ENCODE assay signal across 20 mouse cellular contexts in genomic region chr7:127112251-127112841, GRCm38 (mm10). TPM values are rescaled to one million over a fixed set of nuclear protein-coding genes. Genes with fewer than 3 reads are reported as not detected.
A peak's percentile ranks its signal among the peaks of the same experiment; 100 is the strongest.
DNase-seq lines count a peak whose midpoint lies in the region; ATAC-seq and TF ChIP-seq lines count a peak whose summit lies in the region.
"Had no signal": no experiment of that assay in that cellular context is flagged by ENCODE, and none has a peak within 500 bp of the region (broad histone marks: within the 10 kb centered on the region; RNA-seq: fewer than 3 reads in every experiment).

No protein-coding gene starts in this region.

- no peaks in the 10 kb centered on the region for H3K79me2 ChIP-seq in MEL (ENCODE audit: control insufficient read depth, insufficient read depth, low read length, poor library complexity)

- no peak overlapping the region for H3K4me2 ChIP-seq in hindbrain, embryonic 14.5 days (replicated peaks)
- H3K4me2 ChIP-seq: embryonic facial prominence, embryonic 13.5 days; heart, embryonic 15.5 days; midbrain, embryonic 13.5 days had no signal

- H3K9me3 ChIP-seq in MEL (replicated peaks; ENCODE audit: insufficient read depth, low read length), result no peaks in the 10 kb centered on the region
- H3K9me3 ChIP-seq in hindbrain, embryonic 14.5 days (ENCODE audit: control insufficient read depth, low read length), result no peaks in the 10 kb centered on the region
- H3K9me3 ChIP-seq: embryonic facial prominence, embryonic 13.5 days; heart, embryonic 15.5 days; midbrain, embryonic 13.5 days had no signal

- H3K4me1 ChIP-seq in spleen, adult 2 months (ENCODE audit: control insufficient read depth, insufficient read depth, insufficient read length), result peaks cover 23% of the 10 kb centered on the region; the same call in 1 of the 2 replicates
- peaks cover 2 to 23% of the 10 kb centered on the region in 2 experiments; a peak in 3 of 4 replicates for H3K4me1 ChIP-seq in MEL (ENCODE audit: control insufficient read depth in 1 of 2, insufficient read depth in 2 of 2, low read length in 2 of 2)
- no peaks in the 10 kb centered on the region for H3K4me1 ChIP-seq in hindbrain, embryonic 14.5 days (replicated peaks; ENCODE audit: control insufficient read depth, insufficient read depth, low read length)

- ATAC-seq in hindbrain, embryonic 14.5 days (ENCODE audit: low FRiP score), result no peak
- ATAC-seq: intestine, embryonic 16.5 days; midbrain, embryonic 13.5 days had no signal

- 0 out of 2 replicates have a peak overlapping the region, but pooled peaks have one; percentile 18 for H3K27ac ChIP-seq in layer of hippocampus, adult 2 months
- peak overlapping the region; percentile 71 for H3K27ac ChIP-seq in spleen, adult 2 months (ENCODE audit: insufficient read depth, low read length)
- peak overlapping the region; percentile 56 for H3K27ac ChIP-seq in MEL (ENCODE audit: control insufficient read depth, low read depth, low read length)
- H3K27ac ChIP-seq in hindbrain, embryonic 14.5 days, result no peak overlapping the region
- H3K27ac ChIP-seq: embryonic facial prominence, embryonic 13.5 days; heart, embryonic 15.5 days; liver, embryonic 14.5 days; macrophage; midbrain, embryonic 13.5 days had no signal

- TF ChIP-seq CTCF in layer of hippocampus, adult 2 months (conservative IDR thresholded peaks at IDR 0.05), result no peak
- no peak for TF ChIP-seq CTCF in spleen, adult 2 months (IDR thresholded peaks at IDR 0.05; ENCODE audit: extremely low read depth, insufficient read depth, insufficient read length, insufficient replicate concordance)
- TF ChIP-seq CTCF in MEL (IDR thresholded peaks at IDR 0.05 in 2 of 3, conservative IDR thresholded peaks at IDR 0.05 in 1 of 3; ENCODE audit: control insufficient read depth in 1 of 3, insufficient read depth in 1 of 3, low read depth in 2 of 3, low read length in 3 of 3, poor library complexity in 1 of 3, severe bottlenecking in 1 of 3), result no peak

- no peak for TF ChIP-seq POLR2A in spleen, adult 2 months (IDR thresholded peaks at IDR 0.05; ENCODE audit: low read depth, low read length)
- TF ChIP-seq POLR2A in MEL (IDR thresholded peaks at IDR 0.05; ENCODE audit: control insufficient read depth in 1 of 2, insufficient read depth in 1 of 2, low read depth in 1 of 2, low read length in 2 of 2, poor library complexity in 1 of 2), result no peak

- TF ChIP-seq RAD21 in MEL (IDR thresholded peaks at IDR 0.05; ENCODE audit: low read depth, low read length), result no peak

- no peak for TF ChIP-seq EP300 in MEL (IDR thresholded peaks at IDR 0.05; ENCODE audit: low read depth in 1 of 2, low read length in 2 of 2)

- H3K4me3 ChIP-seq in layer of hippocampus, adult 2 months, result no peak overlapping the region
- no peak overlapping the region for H3K4me3 ChIP-seq in spleen, adult 2 months (ENCODE audit: extremely low read depth, insufficient read depth, insufficient read length)
- H3K4me3 ChIP-seq in MEL (ENCODE audit: control insufficient read depth in 1 of 2, insufficient read depth in 1 of 2, low read depth in 2 of 2, low read length in 2 of 2), result no peak overlapping the region
- H3K4me3 ChIP-seq in hindbrain, embryonic 14.5 days (replicated peaks; ENCODE audit: low read length), result no peak overlapping the region
- H3K4me3 ChIP-seq: embryonic facial prominence, embryonic 13.5 days; heart, embryonic 15.5 days; midbrain, embryonic 13.5 days; myocyte had no signal

- no peak overlapping the region for H3K9ac ChIP-seq in MEL (ENCODE audit: control insufficient read depth, low read depth, low read length, poor library complexity, severe bottlenecking)
- H3K9ac ChIP-seq in hindbrain, embryonic 14.5 days, result no peak overlapping the region
- H3K9ac ChIP-seq: embryonic facial prominence, embryonic 13.5 days; heart, embryonic 15.5 days; liver, embryonic 14.5 days; midbrain, embryonic 13.5 days had no signal

- WGBS in spleen, adult 2 months, result 57% methylated on average over 12 of the region's 12 CpGs
- 86% methylated on average over 12 of the region's 12 CpGs for WGBS in hindbrain, embryonic 14.5 days

- DNase-seq in layer of hippocampus, adult 2 months (ENCODE audit: low spot score in 2 of 2), result no peak
- DNase-seq in layer of hippocampus, adult 11-12 months (ENCODE audit: low spot score), result no peak
- no peak for DNase-seq in spleen, adult 2 months (ENCODE audit: low read depth in 1 of 2, low spot score in 2 of 2)
- no peak for DNase-seq in spleen, postnatal 10 days (ENCODE audit: low spot score in 2 of 2)
- DNase-seq in MEL (ENCODE audit: low read depth, low spot score), result peak; percentile 57
- DNase-seq in natural killer cell, adult 2 months (ENCODE audit: low spot score in 2 of 2), result peak; percentile 49 to 66
- DNase-seq in lung, postnatal 10 days, result no peak
- no peak for DNase-seq in hindbrain, embryonic 14.5 days (ENCODE audit: low spot score)

- no peaks in the 10 kb centered on the region for H3K36me3 ChIP-seq in spleen, adult 2 months (ENCODE audit: control insufficient read depth, insufficient read depth, low read length)
- peaks cover 0 to 17% of the 10 kb centered on the region in 2 experiments; a peak in 2 of 4 replicates for H3K36me3 ChIP-seq in MEL (ENCODE audit: control insufficient read depth in 1 of 2, insufficient read depth in 2 of 2, low read length in 2 of 2)
- no peaks in the 10 kb centered on the region for H3K36me3 ChIP-seq in hindbrain, embryonic 14.5 days (replicated peaks; ENCODE audit: control insufficient read depth, insufficient read depth)
- H3K36me3 ChIP-seq: embryonic facial prominence, embryonic 13.5 days; heart, embryonic 15.5 days; midbrain, embryonic 13.5 days had no signal

- H3K27me3 ChIP-seq in spleen, adult 2 months (ENCODE audit: control insufficient read depth, insufficient read depth, low read length), result no peaks in the 10 kb centered on the region
- H3K27me3 ChIP-seq in MEL (ENCODE audit: control insufficient read depth in 1 of 2, insufficient read depth in 2 of 2, low read length in 2 of 2), result no peaks in the 10 kb centered on the region
- H3K27me3 ChIP-seq in hindbrain, embryonic 14.5 days (ENCODE audit: control insufficient read depth, insufficient read depth, low read length), result no peaks in the 10 kb centered on the region
- H3K27me3 ChIP-seq: embryonic facial prominence, embryonic 13.5 days; midbrain, embryonic 13.5 days had no signal

TF ChIP-seq in MEL, 35 proteins besides CTCF, POLR2A, EP300 and RAD21:
- TF ChIP-seq HCFC1 (IDR thresholded peaks at IDR 0.05; ENCODE audit: low read depth, low read length) (no peak), POLR2AphosphoS5 (IDR thresholded peaks at IDR 0.05; ENCODE audit: borderline replicate concordance, low read depth, low read length) (no peak), MAZ (IDR thresholded peaks at IDR 0.05; ENCODE audit: low read depth, low read length) (no peak), BHLHE40 (IDR thresholded peaks at IDR 0.05; ENCODE audit: borderline replicate concordance, low read depth, low read length) (no peak), MAFK (IDR thresholded peaks at IDR 0.05; ENCODE audit: borderline replicate concordance, low read depth, low read length) (no peak), MAX (IDR thresholded peaks at IDR 0.05; ENCODE audit: low read length) (no peak), ZNF384 (IDR thresholded peaks at IDR 0.05; ENCODE audit: low read depth, low read length) (no peak), E2F4 (IDR thresholded peaks at IDR 0.05; ENCODE audit: borderline replicate concordance, low read depth, low read length) (no peak), MYC (IDR thresholded peaks at IDR 0.05; ENCODE audit: low read depth, low read length) (no peak), ZMIZ1 (IDR thresholded peaks at IDR 0.05; ENCODE audit: low read depth, low read length) (no peak), USF2 (IDR thresholded peaks at IDR 0.05; ENCODE audit: borderline replicate concordance in 1 of 2, insufficient read depth in 1 of 2, low read depth in 1 of 2, low read length in 2 of 2) (no peak), ZKSCAN1 (IDR thresholded peaks at IDR 0.05; ENCODE audit: low read depth, low read length) (no peak), KAT2A (conservative IDR thresholded peaks at IDR 0.05; ENCODE audit: low read depth, low read length) (no peak), MEF2A (IDR thresholded peaks at IDR 0.05; ENCODE audit: extremely low read depth, insufficient replicate concordance, low read depth, low read length, poor library complexity, severe bottlenecking) (no peak)

RNA-seq across cellular contexts. Expression of gene Qprt, which starts 9.7 kb away (rescaled TPM):
- not detected for total RNA-seq in layer of hippocampus, adult 2 months (2021)
- 5.5 and 5.8 TPM in 2 replicates for polyA plus RNA-seq in spleen, adult 2 months (2012; rRNA removed)
- 2.5 and 2.7 TPM in 2 replicates for total RNA-seq in MEL (2012; rRNA removed)
- polyA plus RNA-seq in MEL (2012; ENCODE audit: insufficient read depth in 1 of 2, insufficient read length in 2 of 2, low read depth in 1 of 2, low replicate concordance in 2 of 2, missing spikeins in 1 of 2), result 1 to 10 TPM in 1 of 2 experiments, not detected in 1; 3.7 TPM
- polyA plus RNA-seq in hindbrain, embryonic 14.5 days (2014; fragmentation: Nextera tagmentation; extraction: Ambion mirVana), result 0.55 and 0.87 TPM in 2 replicates
- polyA plus RNA-seq: C2C12, macrophage had no signal

RNA-seq across cellular contexts. Expression of gene AI467606, which starts 21.2 kb away (rescaled TPM):
- total RNA-seq in layer of hippocampus, adult 2 months (2021), result 1 to 10 TPM; 1.0 to 2.0 TPM
- polyA plus RNA-seq in spleen, adult 2 months (2012; rRNA removed), result 135 and 221 TPM in 2 replicates
- total RNA-seq in MEL (2012; rRNA removed), result 51.1 and 54.9 TPM in 2 replicates
- 100 to 1,000 TPM in 1 of 2 experiments, 10 to 100 TPM in 1; 79.4 to 101 TPM for polyA plus RNA-seq in MEL (2012; ENCODE audit: insufficient read depth in 1 of 2, insufficient read length in 2 of 2, low read depth in 1 of 2, low replicate concordance in 2 of 2, missing spikeins in 1 of 2)
- polyA plus RNA-seq in hindbrain, embryonic 14.5 days (2014; fragmentation: Nextera tagmentation; extraction: Ambion mirVana), result 1.7 and 1.9 TPM in 2 replicates

RNA-seq across cellular contexts. Expression of gene Zg16, which starts 25.2 kb away (rescaled TPM):
- not detected for total RNA-seq in layer of hippocampus, adult 2 months (2021)
- polyA plus RNA-seq in spleen, adult 2 months (2012; rRNA removed), result 1,018 and 1,065 TPM in 2 replicates
- 57.1 and 89.3 TPM in 2 replicates for total RNA-seq in MEL (2012; rRNA removed)
- 10 to 100 TPM in 1 of 2 experiments, not detected in 1; 50.4 TPM for polyA plus RNA-seq in MEL (2012; ENCODE audit: insufficient read depth in 1 of 2, insufficient read length in 2 of 2, low read depth in 1 of 2, low replicate concordance in 2 of 2, missing spikeins in 1 of 2)
- not detected in 2 replicates for polyA plus RNA-seq in hindbrain, embryonic 14.5 days (2014; fragmentation: Nextera tagmentation; extraction: Ambion mirVana)
- total RNA-seq: adrenal gland, adult 2 months; left cerebral cortex, postnatal 4 days had no signal
- polyA plus RNA-seq: C2C12; embryonic facial prominence, embryonic 13.5 days; heart, embryonic 15.5 days; hindbrain, embryonic 11.5 days; kidney, embryonic 16.5 days; macrophage; midbrain, embryonic 13.5 days; myocyte had no signal

RNA-seq across cellular contexts. Expression of gene Spn, which starts 25.3 kb away (rescaled TPM):
- under 1 TPM; 0.64 to 0.72 TPM for total RNA-seq in layer of hippocampus, adult 2 months (2021)
- polyA plus RNA-seq in spleen, adult 2 months (2012; rRNA removed), result 54.6 and 56.6 TPM in 2 replicates
- 169 and 182 TPM in 2 replicates for total RNA-seq in MEL (2012; rRNA removed)
- polyA plus RNA-seq in MEL (2012; ENCODE audit: insufficient read depth in 1 of 2, insufficient read length in 2 of 2, low read depth in 1 of 2, low replicate concordance in 2 of 2, missing spikeins in 1 of 2), result 100 to 1,000 TPM; 135 to 184 TPM
- not detected in 2 replicates for polyA plus RNA-seq in hindbrain, embryonic 14.5 days (2014; fragmentation: Nextera tagmentation; extraction: Ambion mirVana)

Comparison
In these comparisons a context has a peak if more than half of its experiments do, and no peak if none do; other contexts are left out.
1. DNase-seq: peak in MEL (single experiment) and natural killer cell, adult 2 months (2 of 2); none in layer of hippocampus, adult 2 months (0 of 2), layer of hippocampus, adult 11-12 months (single experiment), spleen, adult 2 months (0 of 2), spleen, postnatal 10 days (0 of 2), lung, postnatal 10 days (single experiment) and hindbrain, embryonic 14.5 days (single experiment).
2. RNA of gene AI467606, which starts 21.2 kb away (polyA plus RNA-seq): 135 to 221 TPM in spleen, adult 2 months and 79.4 to 101 TPM in MEL; 1.7 to 1.9 TPM in hindbrain, embryonic 14.5 days; every median in the first group is over 10 times any median in the second.
3. RNA of gene Zg16, which starts 25.2 kb away (polyA plus RNA-seq): 1,018 to 1,065 TPM in spleen, adult 2 months and 50.4 TPM in MEL; not detected in hindbrain, embryonic 14.5 days; every median in the first group is over 10 times any median in the second.